Mouse (Mus musculus) left cerebral cortex, adult 8-10 months (tissue): ENCODE measurements at regions not wholly inside any gene's neighbourhood (a gene's known extent, or its start where the extent isn't known, plus 50 kb on each side); places are given as distances from the start of the nearest gene placed in this dataset.

Experiments
- DNase-seq, 2 experiments: peaks; one replicate each; pipeline ENCODE4 v3.0.0; 2022; ENCODE audit warnings: low spot score in 2 of 2

GRCm38 (mm10) chr14:61694796-61695195 lies 87.5 kb downstream of the Kcnrg start:
- no peak for DNase-seq

- no peak for DNase-seq
Measured at GRCm38 (mm10) chr14:61696290-61696842, 89.1 kb downstream of the Kcnrg start.

GRCm38 (mm10) chr14:61696886-61697554 lies 89.8 kb downstream of the Kcnrg start:
- DNase-seq, result no peak

- no peak for DNase-seq
Measured at GRCm38 (mm10) chr14:61697704-61698103, 90.4 kb downstream of the Kcnrg start.

- DNase-seq, result no peak
Measured at GRCm38 (mm10) chr14:61698358-61699055, 91.2 kb downstream of the Kcnrg start.

GRCm38 (mm10) chr14:61699638-61700037 lies 92.4 kb downstream of the Kcnrg start:
- no peak for DNase-seq

GRCm38 (mm10) chr14:61701131-61701530 lies 93.9 kb downstream of the Kcnrg start:
- no peak for DNase-seq

GRCm38 (mm10) chr14:61703916-61704315 lies 96.7 kb downstream of the Kcnrg start:
- DNase-seq, result no peak

GRCm38 (mm10) chr14:61706984-61707383 lies 99.7 kb downstream of the Kcnrg start:
- DNase-seq, result no peak

GRCm38 (mm10) chr14:61708331-61708730 lies 101.1 kb downstream of the Kcnrg start:
- no peak for DNase-seq

- DNase-seq, result no peak
Measured at GRCm38 (mm10) chr14:61715746-61716145, 108.5 kb downstream of the Kcnrg start.

- no peak for DNase-seq
Measured at GRCm38 (mm10) chr14:61718392-61719124, 111.3 kb downstream of the Kcnrg start.

GRCm38 (mm10) chr14:61721302-61721701 lies 114.0 kb downstream of the Kcnrg start:
- DNase-seq, result no peak

GRCm38 (mm10) chr14:61724942-61725341 lies 117.7 kb downstream of the Kcnrg start:
- no peak for DNase-seq

- no peak for DNase-seq
Measured at GRCm38 (mm10) chr14:61728562-61728961, 121.3 kb downstream of the Kcnrg start.

- no peak for DNase-seq
Measured at GRCm38 (mm10) chr14:61735541-61735940, 128.3 kb downstream of the Kcnrg start.

GRCm38 (mm10) chr14:61736384-61737322 lies 129.4 kb downstream of the Kcnrg start:
- no peak for DNase-seq

- DNase-seq, result no peak
Measured at GRCm38 (mm10) chr14:61737504-61738040, 130.3 kb downstream of the Kcnrg start.

GRCm38 (mm10) chr14:61739453-61739852 lies 132.2 kb downstream of the Kcnrg start:
- DNase-seq, result no peak

- no peak for DNase-seq
Measured at GRCm38 (mm10) chr14:61743855-61744408, 136.7 kb downstream of the Kcnrg start.
